Mouse (Mus musculus): ENCODE data around the gene Palmd. TPM values are rescaled to one million over a fixed set of nuclear protein-coding genes. Genes with fewer than 3 reads are reported as not detected.

The Palmd gene
- polyA plus RNA-seq, 1 experiment from 2014 or later: 17.7 TPM

- WGBS: 59% methylated on average over 4 of the region's 4 CpGs
- 0 out of 2 replicates have a peak, but pooled peaks cover 8% of the 10 kb centered on the region for H3K36me3 ChIP-seq (ENCODE audit: control insufficient read depth, insufficient read depth, low read length)
- peaks cover 0 to 3% of the 10 kb centered on the region in 2 experiments; a peak in 2 of 4 replicates for H3K4me1 ChIP-seq (ENCODE audit: control insufficient read depth in 2 of 2, insufficient read depth in 2 of 2, low read length in 2 of 2)
- H3K27ac ChIP-seq (replicated peaks in 1 of 2; ENCODE audit: control insufficient read depth in 1 of 2, insufficient read depth in 1 of 2, low read depth in 2 of 2, low read length in 2 of 2): no peak overlapping the region
- H3K9me3 ChIP-seq (ENCODE audit: control insufficient read depth, low read length): no peaks in the 10 kb centered on the region
- no peak overlapping the region for H3K4me2 ChIP-seq (ENCODE audit: low read length)
- no peak overlapping the region for H3K4me3 ChIP-seq (ENCODE audit: control insufficient read depth in 1 of 2, insufficient read depth in 1 of 2, low read depth in 1 of 2, low read length in 2 of 2)
- ATAC-seq (ENCODE audit: insufficient number of reproducible peaks, insufficient read depth, low FRiP score, low read depth): 0 out of 2 replicates have a peak, but pooled peaks have one; percentile 50
- H3K27me3 ChIP-seq (ENCODE audit: control insufficient read depth, insufficient read depth, low read length): no peaks in the 10 kb centered on the region
- H3K9ac ChIP-seq (ENCODE audit: low read length): no peak overlapping the region
Observed at GRCm38 (mm10) chr3:116928994-116929393, 39.8 kb downstream of the Palmd start.

- Histone ChIP-seq H3K9ac (ENCODE audit: low read length) (no peak overlapping the region), H3K4me3 (ENCODE audit: control insufficient read depth in 1 of 2, insufficient read depth in 1 of 2, low read depth in 1 of 2, low read length in 2 of 2) (no peak overlapping the region), H3K4me1 (ENCODE audit: control insufficient read depth in 2 of 2, insufficient read depth in 2 of 2, low read length in 2 of 2) (no peaks in the 10 kb centered on the region), H3K27ac (replicated peaks in 1 of 2; ENCODE audit: control insufficient read depth in 1 of 2, insufficient read depth in 1 of 2, low read depth in 2 of 2, low read length in 2 of 2) (no peak overlapping the region), H3K4me2 (ENCODE audit: low read length) (no peak overlapping the region), H3K36me3 (ENCODE audit: control insufficient read depth, insufficient read depth, low read length) (peaks cover 20% of the 10 kb centered on the region), H3K9me3 (ENCODE audit: control insufficient read depth, low read length) (no peaks in the 10 kb centered on the region), H3K27me3 (ENCODE audit: control insufficient read depth, insufficient read depth, low read length) (no peaks in the 10 kb centered on the region)
- no peak for ATAC-seq (ENCODE audit: insufficient number of reproducible peaks, insufficient read depth, low FRiP score, low read depth)
- WGBS: 87% methylated on average over 12 of the region's 12 CpGs
Observed at GRCm38 (mm10) chr3:116923042-116923441, 45.7 kb downstream of the Palmd start.

- ATAC-seq (ENCODE audit: insufficient number of reproducible peaks, insufficient read depth, low FRiP score, low read depth): no peak
- peaks cover 17% of the 10 kb centered on the region for H3K36me3 ChIP-seq (ENCODE audit: control insufficient read depth, insufficient read depth, low read length)
- no peak overlapping the region for H3K27ac ChIP-seq (replicated peaks in 1 of 2; ENCODE audit: control insufficient read depth in 1 of 2, insufficient read depth in 1 of 2, low read depth in 2 of 2, low read length in 2 of 2)
- WGBS: 76% methylated on average over 3 of the region's 3 CpGs
- no peak overlapping the region for H3K4me2 ChIP-seq (ENCODE audit: low read length)
- no peaks in the 10 kb centered on the region for H3K4me1 ChIP-seq (ENCODE audit: control insufficient read depth in 2 of 2, insufficient read depth in 2 of 2, low read length in 2 of 2)
- H3K27me3 ChIP-seq (ENCODE audit: control insufficient read depth, insufficient read depth, low read length): no peaks in the 10 kb centered on the region
- no peak overlapping the region for H3K9ac ChIP-seq (ENCODE audit: low read length)
- no peaks in the 10 kb centered on the region for H3K9me3 ChIP-seq (ENCODE audit: control insufficient read depth, low read length)
- no peak overlapping the region for H3K4me3 ChIP-seq (ENCODE audit: control insufficient read depth in 1 of 2, insufficient read depth in 1 of 2, low read depth in 1 of 2, low read length in 2 of 2)
Observed at GRCm38 (mm10) chr3:116921535-116921934, 47.3 kb downstream of the Palmd start.

DNA sequence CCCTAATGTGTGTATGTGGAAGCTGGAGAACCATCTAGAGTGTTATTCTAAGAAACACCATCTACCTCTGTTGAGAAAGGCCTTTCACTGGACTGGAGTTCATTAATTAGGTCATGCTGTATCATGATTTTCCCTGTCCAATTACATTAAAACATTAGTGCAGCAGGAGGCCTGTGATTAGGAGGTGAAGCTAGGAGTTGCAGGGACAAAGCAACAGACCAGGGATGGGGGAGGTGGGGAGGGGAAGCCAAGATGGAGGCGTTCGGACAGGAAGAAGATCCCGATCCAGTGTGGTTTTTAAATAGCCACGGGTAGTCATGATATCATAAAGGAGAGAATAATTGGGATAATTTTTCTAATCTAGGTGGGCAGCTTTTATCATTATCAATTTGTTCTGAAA is 51.8 kb downstream of the Palmd start:
- no peak overlapping the region for H3K9ac ChIP-seq (ENCODE audit: low read length)
- H3K4me3 ChIP-seq (ENCODE audit: control insufficient read depth in 1 of 2, insufficient read depth in 1 of 2, low read depth in 1 of 2, low read length in 2 of 2): no peak overlapping the region
- no peak for ATAC-seq (ENCODE audit: insufficient number of reproducible peaks, insufficient read depth, low FRiP score, low read depth)
- no peak overlapping the region for H3K27ac ChIP-seq (replicated peaks in 1 of 2; ENCODE audit: control insufficient read depth in 1 of 2, insufficient read depth in 1 of 2, low read depth in 2 of 2, low read length in 2 of 2)
- H3K36me3 ChIP-seq (ENCODE audit: control insufficient read depth, insufficient read depth, low read length): 0 out of 2 replicates have a peak, but pooled peaks cover 6% of the 10 kb centered on the region
- WGBS: 95% methylated on average over 4 of the region's 4 CpGs
- H3K4me2 ChIP-seq (ENCODE audit: low read length): no peak overlapping the region
- peaks cover 3 to 11% of the 10 kb centered on the region in 2 experiments for H3K4me1 ChIP-seq (ENCODE audit: control insufficient read depth in 2 of 2, insufficient read depth in 2 of 2, low read length in 2 of 2)
- H3K9me3 ChIP-seq (ENCODE audit: control insufficient read depth, low read length): no peaks in the 10 kb centered on the region
- H3K27me3 ChIP-seq (ENCODE audit: control insufficient read depth, insufficient read depth, low read length): no peaks in the 10 kb centered on the region

GRCm38 (mm10) chr3:116914931-116915330 is 53.9 kb downstream of the Palmd start:
- Histone ChIP-seq H3K36me3 (ENCODE audit: control insufficient read depth, insufficient read depth, low read length) (0 out of 2 replicates have a peak, but pooled peaks cover 2% of the 10 kb centered on the region), H3K4me2 (ENCODE audit: low read length) (0 out of 2 replicates have a peak overlapping the region, but pooled peaks have one; percentile 16), H3K4me1 (ENCODE audit: control insufficient read depth in 2 of 2, insufficient read depth in 2 of 2, low read length in 2 of 2) (peaks cover 3 to 11% of the 10 kb centered on the region in 2 experiments), H3K9me3 (ENCODE audit: control insufficient read depth, low read length) (no peaks in the 10 kb centered on the region), H3K4me3 (ENCODE audit: control insufficient read depth in 1 of 2, insufficient read depth in 1 of 2, low read depth in 1 of 2, low read length in 2 of 2) (no peak overlapping the region), H3K9ac (ENCODE audit: low read length) (no peak overlapping the region), H3K27me3 (ENCODE audit: control insufficient read depth, insufficient read depth, low read length) (no peaks in the 10 kb centered on the region), H3K27ac (replicated peaks in 1 of 2; ENCODE audit: control insufficient read depth in 1 of 2, insufficient read depth in 1 of 2, low read depth in 2 of 2, low read length in 2 of 2) (peak overlapping the region; percentile 47 to 55; a peak in 2 of 4 replicates)
- no peak for ATAC-seq (ENCODE audit: insufficient number of reproducible peaks, insufficient read depth, low FRiP score, low read depth)
- 27% methylated on average over 3 of the region's 3 CpGs for WGBS

DNA sequence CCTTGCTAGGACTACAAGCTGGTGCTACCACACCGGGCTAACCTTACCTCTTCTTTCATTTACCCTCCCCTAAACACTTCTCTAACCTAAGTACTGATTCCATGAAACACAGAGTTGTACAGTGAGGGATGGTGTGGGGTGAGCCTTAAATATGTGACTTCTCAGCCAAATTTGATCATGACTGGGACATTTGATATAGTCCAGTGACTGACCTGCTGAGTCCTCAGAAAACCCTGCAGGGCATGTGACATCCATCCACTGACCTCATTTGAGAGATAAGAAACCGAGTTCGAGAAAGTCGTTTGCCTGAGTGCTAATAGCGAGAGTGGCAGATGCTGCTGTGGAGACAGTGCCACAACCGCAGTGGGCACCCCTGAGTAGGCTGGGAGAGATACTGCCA is 54.4 kb downstream of the Palmd start:
- no peak overlapping the region for H3K9ac ChIP-seq (ENCODE audit: low read length)
- peaks cover 3 to 11% of the 10 kb centered on the region in 2 experiments for H3K4me1 ChIP-seq (ENCODE audit: control insufficient read depth in 2 of 2, insufficient read depth in 2 of 2, low read length in 2 of 2)
- 0 out of 2 replicates have a peak, but pooled peaks cover 2% of the 10 kb centered on the region for H3K36me3 ChIP-seq (ENCODE audit: control insufficient read depth, insufficient read depth, low read length)
- no peaks in the 10 kb centered on the region for H3K9me3 ChIP-seq (ENCODE audit: control insufficient read depth, low read length)
- no peaks in the 10 kb centered on the region for H3K27me3 ChIP-seq (ENCODE audit: control insufficient read depth, insufficient read depth, low read length)
- no peak overlapping the region for H3K4me3 ChIP-seq (ENCODE audit: control insufficient read depth in 1 of 2, insufficient read depth in 1 of 2, low read depth in 1 of 2, low read length in 2 of 2)
- 47% methylated on average over 6 of the region's 6 CpGs for WGBS
- H3K4me2 ChIP-seq (ENCODE audit: low read length): 0 out of 2 replicates have a peak overlapping the region, but pooled peaks have one; percentile 16
- no peak for ATAC-seq (ENCODE audit: insufficient number of reproducible peaks, insufficient read depth, low FRiP score, low read depth)
- peak overlapping the region; percentile 47 to 55; a peak in 3 of 4 replicates for H3K27ac ChIP-seq (replicated peaks in 1 of 2; ENCODE audit: control insufficient read depth in 1 of 2, insufficient read depth in 1 of 2, low read depth in 2 of 2, low read length in 2 of 2)

GRCm38 (mm10) chr3:116906596-116906995 is 62.2 kb downstream of the Palmd start:
- H3K9me3 ChIP-seq (ENCODE audit: control insufficient read depth, low read length): no peaks in the 10 kb centered on the region
- WGBS: 76% methylated on average over 9 of the region's 9 CpGs
- no peak overlapping the region for H3K27ac ChIP-seq (replicated peaks in 1 of 2; ENCODE audit: control insufficient read depth in 1 of 2, insufficient read depth in 1 of 2, low read depth in 2 of 2, low read length in 2 of 2)
- no peak overlapping the region for H3K9ac ChIP-seq (ENCODE audit: low read length)
- no peak overlapping the region for H3K4me3 ChIP-seq (ENCODE audit: control insufficient read depth in 1 of 2, insufficient read depth in 1 of 2, low read depth in 1 of 2, low read length in 2 of 2)
- H3K4me1 ChIP-seq (ENCODE audit: control insufficient read depth in 2 of 2, insufficient read depth in 2 of 2, low read length in 2 of 2): no peaks in the 10 kb centered on the region
- no peak overlapping the region for H3K4me2 ChIP-seq (ENCODE audit: low read length)
- peaks cover 11% of the 10 kb centered on the region for H3K36me3 ChIP-seq (ENCODE audit: control insufficient read depth, insufficient read depth, low read length)
- H3K27me3 ChIP-seq (ENCODE audit: control insufficient read depth, insufficient read depth, low read length): no peaks in the 10 kb centered on the region
- ATAC-seq (ENCODE audit: insufficient number of reproducible peaks, insufficient read depth, low FRiP score, low read depth): no peak

GRCm38 (mm10) chr3:116905898-116906297 is 62.9 kb downstream of the Palmd start:
- H3K27me3 ChIP-seq (ENCODE audit: control insufficient read depth, insufficient read depth, low read length): no peaks in the 10 kb centered on the region
- peaks cover 11% of the 10 kb centered on the region for H3K36me3 ChIP-seq (ENCODE audit: control insufficient read depth, insufficient read depth, low read length)
- ATAC-seq (ENCODE audit: insufficient number of reproducible peaks, insufficient read depth, low FRiP score, low read depth): no peak
- no peaks in the 10 kb centered on the region for H3K4me1 ChIP-seq (ENCODE audit: control insufficient read depth in 2 of 2, insufficient read depth in 2 of 2, low read length in 2 of 2)
- H3K9me3 ChIP-seq (ENCODE audit: control insufficient read depth, low read length): no peaks in the 10 kb centered on the region
- 69% methylated on average over 16 of the region's 16 CpGs for WGBS
- no peak overlapping the region for H3K4me2 ChIP-seq (ENCODE audit: low read length)
- H3K9ac ChIP-seq (ENCODE audit: low read length): no peak overlapping the region
- H3K27ac ChIP-seq (replicated peaks in 1 of 2; ENCODE audit: control insufficient read depth in 1 of 2, insufficient read depth in 1 of 2, low read depth in 2 of 2, low read length in 2 of 2): no peak overlapping the region
- no peak overlapping the region for H3K4me3 ChIP-seq (ENCODE audit: control insufficient read depth in 1 of 2, insufficient read depth in 1 of 2, low read depth in 1 of 2, low read length in 2 of 2)
